Mouse (Mus musculus) T-helper 17 cell (primary cell): ENCODE measurements at regions not wholly inside any gene's neighbourhood (a gene's known extent, or its start where the extent isn't known, plus 50 kb on each side); places are given as distances from the start of the nearest gene placed in this dataset.

Experiments used
- in situ Hi-C, 2 experiments: fragments of 300-600 bp; cut with MboI, MseI; formaldehyde crosslinking; loops; 1 replicate in 1 of 2; 2 replicates in 1 of 2; pipeline ENCODE4 v1.15.1; 2025; ENCODE audit warnings: high pct_unique_total_duplicates in 2 of 2

DNA sequence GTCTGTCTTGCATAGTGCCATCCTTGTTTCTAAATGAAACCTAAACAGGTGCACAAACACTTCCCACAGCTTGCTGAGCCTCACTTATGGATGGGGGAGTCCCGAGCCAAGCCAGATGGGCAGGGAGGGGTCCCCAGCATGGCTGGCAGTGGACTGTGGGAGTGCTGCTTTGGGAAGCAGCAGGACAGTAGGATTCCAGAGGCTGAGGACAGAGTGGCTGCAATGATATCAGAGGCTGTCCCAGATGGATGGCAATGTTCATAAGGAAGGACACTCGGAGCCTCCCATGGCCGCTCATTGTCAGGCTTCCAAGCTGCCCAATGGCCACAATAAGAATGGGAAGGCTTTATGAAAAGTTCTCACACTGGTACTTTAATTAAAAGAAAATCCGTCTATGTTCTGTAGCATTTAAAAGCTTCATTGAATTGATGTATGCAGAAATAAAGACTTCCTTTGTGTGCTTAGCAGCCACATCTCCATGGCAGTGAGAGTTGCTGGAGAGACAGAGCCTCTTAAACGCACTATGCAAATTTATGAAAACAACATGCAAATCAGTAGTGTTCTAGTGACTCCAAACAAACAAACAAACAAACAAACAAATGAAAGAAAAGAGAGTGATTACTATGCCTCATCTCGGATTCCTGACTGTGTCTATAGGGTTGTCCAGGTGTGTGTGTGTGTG is 287.2 kb upstream of the Kif2a start:
- in situ Hi-C loops: no loop called here

DNA sequence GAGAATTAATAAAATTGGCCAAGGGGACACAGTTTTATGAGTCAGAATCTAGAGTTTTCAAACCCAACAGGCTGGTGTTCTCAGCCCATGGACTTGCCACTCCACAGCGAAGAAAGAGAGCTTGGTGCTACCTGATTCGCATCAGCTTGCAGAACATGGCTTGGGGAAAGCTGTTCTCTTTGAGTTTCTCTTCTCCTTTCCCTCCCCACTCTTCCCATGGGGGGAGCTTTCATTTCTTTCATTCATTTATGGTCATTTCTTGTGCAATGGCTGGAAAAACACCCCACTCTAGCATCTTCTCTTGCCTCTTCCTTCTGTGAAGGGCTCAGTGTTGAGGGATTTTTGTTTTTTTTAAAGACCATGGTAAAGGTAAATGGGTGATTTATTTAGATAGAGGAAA is 286.5 kb upstream of the Kif2a start:
- in situ Hi-C loops: no loop called here

DNA sequence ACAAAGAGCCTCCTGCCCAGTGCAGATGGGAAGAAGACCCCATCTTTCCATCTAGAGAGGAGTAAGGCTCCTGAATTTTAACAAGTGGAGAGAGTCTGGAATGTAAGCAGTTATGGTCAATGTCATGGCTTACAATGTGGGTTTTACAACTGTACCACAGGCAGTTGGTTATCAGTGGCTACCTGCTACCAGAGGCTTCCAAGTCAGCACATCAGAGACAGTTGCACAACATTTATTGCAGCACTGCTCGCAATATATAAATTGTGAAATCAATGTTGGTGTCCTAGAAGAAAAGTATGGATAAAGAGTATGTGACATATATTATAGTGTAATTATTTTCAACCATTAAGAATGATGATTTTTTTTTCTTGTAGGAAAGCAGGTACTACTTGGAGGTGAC is 285.0 kb upstream of the Kif2a start:
- in situ Hi-C loops: no loop called here

DNA sequence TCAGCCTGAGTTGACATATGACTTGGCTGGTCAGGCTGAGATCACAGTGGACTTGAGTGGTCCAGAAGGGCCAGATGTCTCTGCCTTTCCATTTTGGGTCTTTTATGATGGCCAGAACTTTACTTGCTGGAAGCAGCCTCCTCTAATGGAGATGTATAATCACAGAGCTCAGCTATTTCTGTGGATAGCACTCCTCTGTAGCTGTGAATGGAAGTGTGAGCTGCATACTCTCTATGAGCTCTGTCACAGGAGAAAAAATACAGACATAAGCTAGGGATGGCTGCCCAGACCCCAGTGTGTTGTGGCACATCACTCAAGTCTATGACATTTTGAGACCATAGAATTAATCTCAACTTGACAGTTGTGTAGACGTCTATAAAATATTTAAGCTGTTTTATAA is 284.3 kb upstream of the Kif2a start:
- in situ Hi-C loops: no loop called here

DNA sequence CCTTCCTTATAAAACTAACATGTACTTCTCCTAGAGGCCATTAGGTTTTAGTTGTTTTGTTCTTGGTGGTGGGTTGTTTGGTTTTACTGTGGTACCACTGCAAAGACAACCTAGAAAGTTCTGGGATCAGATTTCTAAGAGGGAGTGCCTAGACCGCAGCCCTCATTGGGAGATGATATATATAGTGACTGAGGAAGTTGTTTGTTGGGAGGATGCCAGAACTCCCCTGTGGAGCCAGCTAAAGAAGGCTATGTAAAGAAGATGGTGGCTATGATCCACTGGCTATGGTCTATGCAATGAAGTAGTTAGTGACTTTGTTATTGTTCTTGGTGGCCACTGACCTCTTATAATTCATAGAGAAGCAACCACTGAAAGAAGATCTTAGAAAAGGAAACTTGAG is 283.8 kb upstream of the Kif2a start:
- in situ Hi-C loops: no loop called here

DNA sequence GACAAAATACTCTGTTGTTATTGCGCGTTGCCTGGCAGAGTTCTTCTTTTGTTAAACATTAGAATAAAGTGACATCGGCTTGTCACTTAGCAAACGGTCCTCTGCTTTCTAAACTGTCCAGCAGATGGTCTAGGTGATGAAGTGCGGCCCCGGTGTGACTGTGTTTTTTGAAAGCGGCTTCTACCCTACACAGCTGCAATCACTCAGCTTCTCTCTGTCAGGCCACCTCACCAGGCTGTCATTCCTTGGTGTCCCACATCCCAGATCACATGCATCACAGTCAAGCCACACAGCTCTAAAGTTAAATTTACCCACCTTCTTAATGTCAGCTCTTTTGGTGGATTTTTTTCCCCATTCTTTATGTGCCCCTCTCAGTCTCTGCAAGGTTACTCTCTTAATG is 282.0 kb upstream of the Kif2a start:
- in situ Hi-C loops: no loop called here

DNA sequence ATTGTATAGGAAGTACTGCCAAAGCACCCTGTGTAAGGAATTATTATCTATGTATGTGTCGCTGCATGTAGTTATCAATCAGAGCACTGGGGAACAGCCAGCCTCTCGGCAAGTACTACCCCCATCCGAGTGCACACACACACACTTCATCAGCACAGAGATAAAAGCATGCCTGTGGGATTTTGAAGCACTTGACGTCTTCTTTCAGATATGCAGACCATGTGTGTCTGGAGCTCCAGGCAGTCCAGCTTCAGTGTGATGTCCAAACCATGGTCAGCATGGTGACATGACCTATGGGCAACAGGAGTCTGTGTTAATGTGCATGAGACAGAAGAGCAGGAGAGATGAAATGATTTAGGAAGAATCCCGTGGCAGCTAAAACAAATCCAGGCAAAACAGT is 281.4 kb upstream of the Kif2a start:
- in situ Hi-C loops: no loop called here

DNA sequence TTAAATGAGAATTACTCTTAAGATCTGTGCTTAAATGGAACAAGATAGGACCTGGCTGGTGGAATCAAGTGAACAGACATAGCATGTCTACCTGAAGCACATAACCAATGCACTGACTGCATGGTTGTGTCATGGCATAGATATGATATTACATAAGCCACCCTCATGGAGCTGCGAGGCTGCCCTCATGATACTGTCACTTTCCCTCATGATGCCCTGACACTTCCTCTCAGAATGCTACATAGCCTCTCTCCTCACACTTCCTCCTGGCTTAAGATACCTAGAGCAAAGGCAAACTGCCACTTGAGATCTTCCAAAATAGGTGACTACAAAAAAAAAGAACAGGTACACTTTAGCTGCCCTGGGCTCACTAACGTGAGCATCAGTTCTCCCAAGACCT is 278.9 kb upstream of the Kif2a start:
- in situ Hi-C loops: no loop called here

DNA sequence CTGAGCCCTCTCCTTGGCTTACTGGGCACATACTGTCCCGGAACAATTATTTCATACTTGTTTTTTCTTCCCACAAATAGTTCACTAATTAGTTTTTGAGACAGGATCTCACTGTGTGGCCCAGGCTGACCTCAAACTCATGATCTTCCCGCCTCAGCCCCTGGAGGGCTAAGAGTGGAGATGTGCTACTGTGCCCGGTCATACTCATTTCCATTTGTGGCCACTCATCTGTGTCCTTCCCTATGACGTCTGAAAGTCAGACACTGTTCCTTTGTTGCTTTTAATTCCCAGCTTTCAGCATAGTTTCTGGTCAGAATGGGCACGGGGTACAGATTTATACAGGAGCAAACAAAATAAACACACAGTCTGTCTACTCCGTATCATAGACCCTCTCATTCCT is 242.7 kb upstream of the Kif2a start:
- in situ Hi-C loops: no loop called here

DNA sequence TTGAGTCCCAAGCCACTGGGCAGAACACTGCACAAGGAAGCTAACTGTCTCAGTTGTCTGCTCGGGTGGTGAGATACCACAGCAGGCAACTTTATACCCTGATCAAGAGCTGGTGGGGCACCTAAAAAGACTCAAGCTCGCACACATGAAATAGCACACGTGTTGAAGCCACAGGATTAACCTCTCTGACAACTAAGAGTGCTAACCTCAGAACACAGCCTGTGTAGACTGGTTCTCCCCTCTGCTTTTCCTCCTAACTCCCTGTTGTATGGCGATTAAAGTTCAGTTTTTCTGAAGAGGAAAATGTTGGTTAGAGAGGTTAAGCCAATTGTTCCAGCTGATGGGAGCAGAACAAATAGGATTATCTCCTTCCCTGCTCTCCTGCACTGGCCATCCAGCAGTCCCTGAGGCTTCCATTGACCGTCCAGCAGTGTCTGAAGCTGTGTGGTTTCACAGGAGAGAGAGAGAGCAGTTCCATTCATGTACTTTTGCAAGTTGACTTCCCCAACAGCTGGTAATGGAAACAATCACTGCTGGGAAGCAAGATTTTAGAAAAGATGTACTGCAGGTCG is 239.6 kb upstream of the Kif2a start:
- in situ Hi-C loops: no loop called here

DNA sequence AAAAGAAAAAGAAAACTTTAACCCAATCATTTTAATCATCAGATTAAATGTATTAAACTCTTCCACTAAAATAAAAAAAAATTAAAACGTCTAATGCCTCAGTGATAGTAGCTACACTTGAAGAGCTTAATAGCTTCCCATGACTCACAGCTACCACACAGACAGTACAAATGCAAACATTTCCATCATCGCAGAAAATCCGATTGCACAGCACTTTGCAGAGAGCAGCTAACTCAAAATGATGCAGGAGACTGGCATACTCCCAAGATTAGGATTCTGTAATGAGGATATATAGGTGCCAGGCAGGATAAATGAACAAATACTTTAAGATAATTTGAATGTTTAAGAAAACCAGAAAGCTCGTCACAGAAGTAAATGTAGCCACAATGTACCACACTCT is 238.3 kb upstream of the Kif2a start:
- in situ Hi-C loops: no loop called here

DNA sequence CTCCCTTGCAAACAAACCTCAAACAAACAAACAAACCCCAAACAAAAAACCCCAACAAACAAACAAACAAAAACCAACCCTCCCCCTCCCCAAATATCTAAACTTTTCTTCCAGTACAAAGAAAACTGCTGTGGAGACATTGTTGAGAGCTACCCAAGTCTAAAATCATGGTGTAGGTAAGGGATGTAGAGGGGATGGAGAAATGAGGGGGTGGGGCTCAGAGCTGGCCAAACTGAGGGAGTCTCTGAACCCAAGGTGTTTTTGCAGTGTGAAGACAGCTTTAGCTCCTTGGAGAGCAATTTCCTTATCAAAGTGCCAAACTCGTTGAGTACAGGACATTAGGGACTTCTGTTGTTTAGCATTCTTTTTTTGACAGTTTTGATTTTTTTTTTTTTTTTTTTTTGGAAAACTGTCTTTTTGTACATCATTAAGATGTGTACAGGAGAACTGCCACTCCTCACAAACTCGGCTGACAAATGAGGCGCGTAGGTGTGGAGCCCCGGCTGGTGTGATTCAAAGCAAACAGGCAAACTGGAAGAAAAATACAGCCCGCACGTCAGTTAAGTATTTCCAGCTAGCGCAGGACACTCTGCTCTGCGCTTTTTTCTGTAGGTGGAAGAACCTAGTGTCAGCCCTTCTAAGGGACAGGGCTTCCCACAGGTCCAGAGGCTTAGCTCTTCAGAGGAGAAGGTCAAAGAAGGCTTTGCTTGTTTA is 226.0 kb upstream of the Kif2a start:
- in situ Hi-C loops: no loop called here

DNA sequence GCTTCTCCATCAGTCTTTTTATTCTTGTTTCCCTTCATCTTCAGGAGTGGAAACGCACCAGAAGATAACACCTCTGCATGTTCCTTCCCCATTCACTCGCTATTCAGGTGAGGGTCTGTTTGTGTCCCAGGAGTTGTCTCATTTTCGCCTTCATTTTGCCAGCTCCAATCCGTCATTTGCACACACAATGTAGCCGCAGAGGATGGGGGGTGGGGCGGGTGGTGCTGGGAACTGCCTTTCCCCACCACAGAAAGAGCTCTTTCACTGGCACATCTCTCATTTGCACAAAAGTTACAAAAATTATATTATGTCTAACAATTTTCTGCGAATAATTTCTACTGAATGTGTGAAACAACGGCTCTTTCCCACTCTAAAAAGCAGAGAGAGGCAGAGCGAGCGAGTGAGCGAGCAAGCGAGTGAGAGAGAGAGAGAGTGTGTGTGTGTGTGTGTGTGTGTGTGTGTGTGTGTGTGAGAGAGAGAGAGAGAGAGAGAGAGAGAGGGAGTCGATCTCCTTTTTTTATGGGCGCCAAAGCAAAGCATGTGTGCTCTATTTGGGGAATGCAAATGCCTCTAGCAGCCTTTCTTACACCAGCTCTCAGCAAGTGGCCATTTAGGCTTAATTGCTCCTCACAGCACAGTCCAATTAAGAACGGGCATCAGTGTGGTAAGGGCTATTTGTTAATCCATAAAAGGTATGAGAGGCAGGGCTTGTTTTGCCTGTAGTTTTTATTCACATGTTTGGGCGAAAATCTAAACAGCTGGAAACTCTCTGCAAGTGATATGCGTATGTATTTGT is 225.2 kb upstream of the Kif2a start:
- in situ Hi-C loops: no loop called here

DNA sequence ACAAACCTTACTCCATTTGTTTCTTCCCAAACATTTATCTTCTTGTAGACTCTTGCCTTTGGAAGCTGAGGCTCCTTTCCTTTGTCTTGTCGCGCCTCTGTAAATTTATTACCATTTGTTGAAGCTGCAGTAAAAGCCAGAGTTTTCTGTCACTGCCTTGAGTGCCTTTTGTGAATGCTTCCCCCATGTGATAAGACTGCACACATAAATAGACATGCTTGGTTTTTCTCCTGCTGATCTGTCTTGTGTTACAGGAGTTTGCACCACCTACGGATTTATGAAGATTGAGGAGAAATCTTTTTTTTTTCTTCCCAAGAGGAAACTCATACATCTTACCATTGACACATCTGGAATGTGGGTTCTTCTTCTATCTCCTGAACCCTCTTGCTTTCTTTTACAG is 222.2 kb upstream of the Kif2a start:
- in situ Hi-C loops: no loop called here

DNA sequence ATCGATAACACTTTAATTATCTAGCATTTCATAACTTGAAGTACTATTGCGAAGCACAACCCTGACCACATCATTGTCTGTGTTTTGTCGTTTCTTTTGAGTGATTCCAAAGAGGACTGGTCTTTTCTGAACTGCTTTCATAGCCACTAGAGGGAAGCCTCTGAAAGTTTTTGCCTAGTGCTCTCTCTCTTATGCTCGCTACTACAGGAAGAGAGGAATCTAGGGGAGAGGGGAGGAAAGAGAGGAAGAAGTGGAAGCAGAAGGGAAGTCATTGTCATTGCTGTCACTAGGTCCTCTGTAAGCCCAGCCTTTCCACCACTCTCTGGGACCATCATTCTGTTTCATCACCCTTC is 217.1 kb upstream of the Kif2a start:
- in situ Hi-C loops: no loop called here

DNA sequence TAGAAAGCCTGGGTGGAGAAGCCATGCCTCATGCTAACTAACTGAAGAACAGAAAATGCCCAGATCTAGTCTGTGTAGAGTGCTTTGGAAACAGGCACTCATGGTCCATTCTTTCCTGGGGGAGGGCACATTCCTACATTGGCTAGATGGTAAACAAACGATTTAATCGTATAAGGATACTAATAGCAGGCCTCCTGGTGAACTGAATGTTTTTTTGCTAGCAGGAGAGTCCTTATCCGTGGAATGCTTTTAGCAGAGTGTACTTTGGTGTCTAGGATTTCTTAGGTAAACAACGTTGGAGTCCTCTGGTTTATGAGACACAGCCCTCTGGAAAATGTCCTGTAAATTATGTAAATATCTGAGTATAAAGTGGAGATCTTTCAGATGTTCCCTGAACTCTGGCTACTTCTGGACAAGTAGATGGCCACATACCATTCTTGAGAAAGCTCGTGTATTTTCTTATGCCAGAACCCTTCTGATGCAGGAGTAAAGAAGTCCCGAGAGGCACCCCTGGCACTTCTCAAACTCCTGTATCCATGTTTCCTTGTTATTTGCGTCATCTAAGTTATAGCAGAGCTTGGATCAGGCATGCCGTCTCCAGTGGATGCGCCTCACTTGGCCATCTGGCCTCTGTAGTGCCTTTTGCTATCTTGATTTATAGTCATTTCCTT is 216.6 kb upstream of the Kif2a start:
- in situ Hi-C loops: no loop called here

DNA sequence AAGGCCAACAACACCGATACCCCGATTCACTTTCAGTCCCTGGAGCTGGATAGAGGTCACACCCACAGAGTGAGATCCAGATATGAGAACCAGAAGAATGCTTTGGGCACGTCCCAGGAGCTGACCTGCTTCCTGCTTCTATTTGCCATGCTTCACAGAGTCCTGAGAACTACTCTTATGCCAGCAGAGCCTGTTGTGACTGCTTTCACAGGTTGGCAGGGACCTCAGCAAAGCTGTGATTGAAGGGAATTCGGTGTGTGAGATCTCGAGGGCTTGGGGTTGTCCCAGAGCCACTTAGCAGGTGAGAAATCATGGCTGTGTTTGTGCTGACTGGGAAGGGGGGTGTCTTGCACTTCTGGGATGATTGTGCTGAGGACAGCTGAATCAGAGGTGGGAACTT is 197.5 kb upstream of the Kif2a start:
- in situ Hi-C loops: no loop called here

DNA sequence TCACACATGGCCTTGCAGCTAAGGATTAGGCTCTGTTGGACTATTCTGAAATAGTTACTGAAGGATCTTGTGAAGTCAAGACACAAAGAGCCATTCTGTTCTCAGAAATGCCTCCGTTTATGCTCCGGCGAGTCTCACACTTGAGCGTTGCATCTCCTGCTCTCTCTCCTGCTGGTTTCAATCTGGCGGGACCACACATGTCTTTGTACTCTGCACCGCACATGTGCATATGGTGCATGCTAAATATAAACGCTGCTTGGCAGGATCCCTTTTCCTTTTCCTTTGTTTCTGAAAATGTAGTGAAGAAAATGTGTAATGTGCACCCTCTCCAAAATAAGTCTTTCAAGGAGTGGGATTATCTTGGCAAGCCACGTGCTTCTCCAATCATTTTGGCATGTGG is 196.4 kb upstream of the Kif2a start:
- in situ Hi-C loops: no loop called here

DNA sequence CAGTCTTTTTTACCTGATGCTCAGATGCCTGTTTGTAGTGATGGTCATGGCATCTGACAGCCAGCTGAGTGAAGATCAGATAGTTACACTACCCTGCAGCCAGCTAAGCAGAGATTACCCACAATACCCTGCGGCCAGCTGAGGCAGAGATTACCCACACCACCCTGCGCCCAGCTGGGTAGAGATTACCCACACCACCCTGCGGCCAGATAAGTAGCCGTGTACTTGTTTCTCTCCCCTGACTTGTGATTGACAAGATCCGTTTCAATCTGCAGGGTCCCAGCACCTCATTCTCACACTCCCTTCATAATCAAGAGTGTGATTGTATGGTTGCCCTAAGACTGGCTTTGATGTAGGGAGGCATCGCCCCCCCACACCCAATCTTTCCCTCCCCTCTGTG is 195.9 kb upstream of the Kif2a start:
- in situ Hi-C loops: no loop called here

DNA sequence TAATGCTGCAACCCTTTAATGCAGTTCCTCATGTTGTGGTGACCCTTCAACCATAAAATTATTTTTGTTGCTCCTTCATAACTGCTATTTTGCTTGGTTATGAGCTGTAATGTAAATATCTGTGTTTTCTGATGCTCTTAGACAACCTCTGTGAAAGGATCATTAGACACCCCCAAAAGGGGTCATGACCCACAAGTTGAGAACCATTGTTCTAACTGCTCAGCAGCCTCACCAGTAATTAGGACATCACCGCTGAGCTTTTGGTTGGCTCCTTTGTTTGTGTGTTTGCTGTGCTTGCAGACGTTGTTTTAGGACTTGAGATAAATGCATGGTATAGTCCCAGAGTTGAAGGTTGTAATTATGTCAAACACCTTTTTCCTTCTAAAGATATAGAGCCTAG is 191.4 kb upstream of the Kif2a start:
- in situ Hi-C loops: no loop called here

DNA sequence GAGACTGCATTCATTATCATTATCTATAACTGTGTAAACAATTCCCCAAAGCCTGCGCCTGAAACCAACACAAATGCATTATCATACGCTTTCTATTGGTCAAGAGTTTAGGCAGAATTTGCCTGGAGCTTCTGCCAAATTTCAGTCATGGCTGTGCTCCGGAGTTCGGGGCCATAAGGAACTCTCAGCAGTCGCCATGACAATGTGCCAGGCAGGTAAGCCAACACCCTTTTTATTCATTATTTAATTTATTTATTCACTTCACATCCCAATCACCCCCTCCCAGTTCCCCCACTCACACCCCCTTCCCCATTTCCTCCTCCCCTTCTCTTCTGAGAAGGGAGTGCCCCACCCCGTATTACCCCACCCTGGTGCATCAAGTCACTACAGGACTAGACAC is 188.8 kb upstream of the Kif2a start:
- in situ Hi-C loops: no loop called here
